Mouse (Mus musculus): ENCODE measurements around the gene Snx20. TPM values are rescaled to one million over a fixed set of nuclear protein-coding genes. Genes with fewer than 3 reads are reported as not detected.
A peak's percentile ranks its signal among the peaks of the same experiment; 100 is the strongest.
"Not testable (repeated sequence)": the region's sequence is repeated elsewhere in the genome, so short reads cannot be mapped to it uniquely, and the experiment has no call there.

Snx20 gene
- polyA plus RNA-seq, 1 experiment from 2014 or later: 4.3 TPM

DNA sequence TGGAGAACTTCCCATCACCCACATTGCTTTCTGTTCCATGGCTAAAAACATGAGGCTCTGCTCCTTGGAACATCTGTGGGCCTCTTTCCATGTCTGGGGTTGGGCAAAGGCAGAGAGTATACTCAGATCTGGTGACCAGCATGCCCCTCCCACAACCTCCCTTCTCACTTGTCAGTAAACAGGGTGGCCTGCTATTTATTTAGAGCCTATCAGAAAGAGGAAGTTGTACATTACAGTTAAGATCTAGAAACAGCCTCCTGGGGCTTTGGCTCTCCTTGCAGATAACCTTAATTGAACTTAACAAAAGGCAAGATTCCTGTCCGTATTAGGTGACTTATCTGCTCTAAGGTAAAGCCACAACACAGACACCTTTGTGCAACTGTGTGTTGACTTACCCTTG lies 30.5 kb upstream of the Snx20 start:
- no peaks in the 10 kb centered on the region for H3K27me3 ChIP-seq
- 10% methylated on average over 1 of the region's 1 CpGs for WGBS (ENCODE audit: insufficient replicate concordance)
- ATAC-seq (ENCODE audit: insufficient read depth): no peak
- no peaks in the 10 kb centered on the region for H3K9me3 ChIP-seq (replicated peaks)
- H3K9ac ChIP-seq: no peak overlapping the region
- no peak overlapping the region for H3K27ac ChIP-seq (replicated peaks)
- no peak overlapping the region for H3K4me3 ChIP-seq (replicated peaks)
- no peak overlapping the region for H3K4me2 ChIP-seq
- no peaks in the 10 kb centered on the region for H3K36me3 ChIP-seq (replicated peaks)
- no peaks in the 10 kb centered on the region; the same call in 1 of the 2 replicates for H3K4me1 ChIP-seq (replicated peaks)

DNA sequence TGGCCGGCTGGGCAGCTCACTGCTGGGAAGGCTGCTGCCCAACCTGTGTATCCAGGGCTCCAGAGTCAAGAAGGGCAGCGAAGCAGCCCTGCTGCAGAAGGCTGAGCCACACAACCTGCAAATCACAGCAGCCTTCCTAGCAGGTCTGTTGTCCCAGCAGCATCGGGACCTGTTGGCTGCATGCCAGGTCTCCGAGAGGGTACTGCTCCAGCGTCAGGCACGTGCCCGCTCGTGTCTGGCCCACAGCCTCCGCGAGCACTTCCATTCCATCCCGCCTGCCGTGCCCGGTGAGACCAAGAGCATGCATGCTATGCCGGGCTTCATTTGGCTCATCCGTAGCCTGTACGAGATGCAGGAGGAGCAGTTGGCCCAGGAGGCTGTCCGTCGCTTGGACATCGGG lies 29.0 kb upstream of the Snx20 start:
- Histone ChIP-seq H3K9ac (no peak overlapping the region), H3K9me3 (replicated peaks) (no peaks in the 10 kb centered on the region), H3K27ac (replicated peaks) (no peak overlapping the region), H3K4me3 (replicated peaks) (no peak overlapping the region), H3K27me3 (no peaks in the 10 kb centered on the region), H3K36me3 (replicated peaks) (no peaks in the 10 kb centered on the region), H3K4me2 (no peak overlapping the region), H3K4me1 (replicated peaks) (no peaks in the 10 kb centered on the region; the same call in 1 of the 2 replicates)
- WGBS (ENCODE audit: insufficient replicate concordance): 82% methylated on average over 19 of the region's 19 CpGs
- ATAC-seq (ENCODE audit: insufficient read depth): no peak

- 79% methylated on average over 16 of the region's 16 CpGs for WGBS (ENCODE audit: insufficient replicate concordance)
- no peaks in the 10 kb centered on the region for H3K36me3 ChIP-seq (replicated peaks)
- ATAC-seq (ENCODE audit: insufficient read depth): no peak
- H3K27me3 ChIP-seq: no peaks in the 10 kb centered on the region
- H3K4me1 ChIP-seq (replicated peaks): no peaks in the 10 kb centered on the region; the same call in 1 of the 2 replicates
- H3K9me3 ChIP-seq (replicated peaks): no peaks in the 10 kb centered on the region
- H3K27ac ChIP-seq (replicated peaks): no peak overlapping the region
- H3K9ac ChIP-seq: no peak overlapping the region
- no peak overlapping the region for H3K4me3 ChIP-seq (replicated peaks)
- H3K4me2 ChIP-seq: no peak overlapping the region
Measured at GRCm38 (mm10) chr8:88664121-88664520, 28.2 kb upstream of the Snx20 start.

DNA sequence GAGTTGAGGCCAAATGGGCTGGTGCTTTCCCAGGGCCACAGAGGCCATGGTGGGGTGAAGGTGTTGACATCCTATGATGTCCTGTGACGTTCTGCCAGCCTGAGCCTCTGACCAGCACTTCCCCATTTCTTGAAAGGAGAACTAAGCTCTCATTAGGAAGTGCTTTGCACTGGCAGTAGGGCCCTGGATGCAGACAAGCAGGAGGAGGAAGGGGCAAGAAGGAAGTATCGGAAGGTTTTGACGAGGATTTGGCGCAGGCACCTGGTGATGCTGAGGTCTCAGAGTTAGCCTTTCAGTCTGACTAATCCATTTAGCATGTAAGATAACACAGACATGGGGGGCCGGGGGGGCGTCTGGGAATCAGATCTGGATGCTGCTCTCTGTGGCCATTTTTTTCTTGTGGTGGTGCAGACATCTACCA lies 26.5 kb upstream of the Snx20 start:
- no peaks in the 10 kb centered on the region; the same call in 1 of the 2 replicates for H3K4me1 ChIP-seq (replicated peaks)
- peak; percentile 34; the same call in 1 of the 2 replicates for ATAC-seq (ENCODE audit: insufficient read depth)
- H3K4me3 ChIP-seq (replicated peaks): no peak overlapping the region
- H3K36me3 ChIP-seq (replicated peaks): no peaks in the 10 kb centered on the region
- H3K4me2 ChIP-seq: no peak overlapping the region
- 0 out of 2 replicates have a peak overlapping the region, but pooled peaks have one; percentile 29 for H3K27ac ChIP-seq (replicated peaks)
- H3K9ac ChIP-seq: no peak overlapping the region
- WGBS (ENCODE audit: insufficient replicate concordance): 23% methylated on average over 6 of the region's 6 CpGs
- no peaks in the 10 kb centered on the region for H3K9me3 ChIP-seq (replicated peaks)
- no peaks in the 10 kb centered on the region for H3K27me3 ChIP-seq

DNA sequence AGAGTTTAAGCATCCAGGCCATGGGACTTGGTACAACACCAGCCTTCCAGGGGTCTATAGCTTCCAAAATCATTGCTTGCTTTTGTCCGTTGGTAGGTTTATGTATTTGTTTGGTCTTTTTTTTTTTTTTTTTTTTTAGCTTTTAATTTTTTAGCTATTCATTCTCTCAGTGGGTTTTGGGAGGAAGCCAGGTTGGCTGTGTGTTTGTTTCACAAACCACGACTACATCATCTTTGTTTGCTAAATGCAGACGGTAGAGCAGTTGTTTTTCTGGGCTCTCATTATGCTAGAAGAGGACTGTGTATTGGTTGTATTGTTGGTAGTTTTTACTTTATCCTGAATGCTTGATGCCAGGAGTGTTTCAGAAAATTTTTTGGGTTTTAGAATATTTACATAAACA lies 23.9 kb upstream of the Snx20 start:
- no peak for ATAC-seq (ENCODE audit: insufficient read depth)
- no peak overlapping the region for H3K9ac ChIP-seq
- H3K9me3 ChIP-seq (replicated peaks): no peaks in the 10 kb centered on the region
- H3K4me3 ChIP-seq (replicated peaks): no peak overlapping the region
- H3K4me2 ChIP-seq: no peak overlapping the region
- H3K27me3 ChIP-seq: no peaks in the 10 kb centered on the region
- no peaks in the 10 kb centered on the region for H3K4me1 ChIP-seq (replicated peaks)
- H3K27ac ChIP-seq (replicated peaks): no peak overlapping the region
- 66% methylated on average over 3 of the region's 3 CpGs for WGBS (ENCODE audit: insufficient replicate concordance)
- H3K36me3 ChIP-seq (replicated peaks): no peaks in the 10 kb centered on the region

DNA sequence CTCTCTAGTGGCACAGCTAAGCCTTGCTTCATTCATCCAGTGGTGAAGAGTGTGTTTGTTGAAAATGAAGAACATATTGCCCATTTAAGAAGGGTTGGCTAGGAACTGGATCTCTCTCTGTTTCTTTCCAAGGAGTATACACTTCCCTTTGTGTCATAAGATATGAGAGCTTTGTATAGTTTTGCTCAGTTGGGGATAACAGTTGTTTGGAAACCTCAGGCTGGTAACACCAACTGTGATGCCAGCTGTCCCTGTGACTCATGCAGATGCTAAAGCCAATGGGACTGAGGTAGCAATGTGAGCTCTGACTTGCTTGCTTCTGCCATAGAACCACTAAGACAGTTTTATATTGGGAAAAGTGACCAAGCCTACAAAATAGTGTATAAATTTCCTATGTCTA lies 19.4 kb upstream of the Snx20 start:
- ATAC-seq (ENCODE audit: insufficient read depth): no peak
- H3K36me3 ChIP-seq (replicated peaks): no peaks in the 10 kb centered on the region
- H3K4me1 ChIP-seq (replicated peaks): 0 out of 2 replicates have a peak, but pooled peaks cover 3% of the 10 kb centered on the region
- H3K9me3 ChIP-seq (replicated peaks): no peaks in the 10 kb centered on the region
- H3K4me2 ChIP-seq: no peak overlapping the region
- H3K27me3 ChIP-seq: no peaks in the 10 kb centered on the region
- no peak overlapping the region for H3K27ac ChIP-seq (replicated peaks)
- no peak overlapping the region for H3K9ac ChIP-seq
- no peak overlapping the region for H3K4me3 ChIP-seq (replicated peaks)

- 41% methylated on average over 4 of the region's 4 CpGs for WGBS (ENCODE audit: insufficient replicate concordance)
- H3K27me3 ChIP-seq; H3K9ac ChIP-seq; H3K27ac ChIP-seq (replicated peaks); ATAC-seq (ENCODE audit: insufficient read depth); H3K4me3 ChIP-seq (replicated peaks); H3K36me3 ChIP-seq (replicated peaks); H3K4me2 ChIP-seq; H3K9me3 ChIP-seq (replicated peaks): not testable (repeated sequence)
- 0 out of 2 replicates have a peak, but pooled peaks cover 11% of the 10 kb centered on the region for H3K4me1 ChIP-seq (replicated peaks)
Measured at GRCm38 (mm10) chr8:88651122-88651521, 15.2 kb upstream of the Snx20 start.

GRCm38 (mm10) chr8:88650016-88650708 lies 14.2 kb upstream of the Snx20 start:
- no peak overlapping the region for H3K27ac ChIP-seq (replicated peaks)
- H3K4me1 ChIP-seq (replicated peaks): 0 out of 2 replicates have a peak, but pooled peaks cover 11% of the 10 kb centered on the region
- no peak overlapping the region for H3K4me3 ChIP-seq (replicated peaks)
- H3K27me3 ChIP-seq: peaks cover 7% of the 10 kb centered on the region; the same call in 1 of the 2 replicates
- 49% methylated on average over 6 of the region's 6 CpGs for WGBS (ENCODE audit: insufficient replicate concordance)
- H3K9me3 ChIP-seq (replicated peaks): no peaks in the 10 kb centered on the region
- no peak overlapping the region for H3K9ac ChIP-seq
- no peak for ATAC-seq (ENCODE audit: insufficient read depth)
- no peak overlapping the region for H3K4me2 ChIP-seq
- H3K36me3 ChIP-seq (replicated peaks): no peaks in the 10 kb centered on the region

GRCm38 (mm10) chr8:88648322-88648721 lies 12.4 kb upstream of the Snx20 start:
- Histone ChIP-seq H3K27me3 (peaks cover 7% of the 10 kb centered on the region; the same call in 1 of the 2 replicates), H3K4me3 (replicated peaks) (no peak overlapping the region), H3K9ac (no peak overlapping the region), H3K4me1 (replicated peaks) (0 out of 2 replicates have a peak, but pooled peaks cover 11% of the 10 kb centered on the region), H3K36me3 (replicated peaks) (no peaks in the 10 kb centered on the region), H3K4me2 (no peak overlapping the region), H3K27ac (replicated peaks) (no peak overlapping the region), H3K9me3 (replicated peaks) (no peaks in the 10 kb centered on the region)
- no peak for ATAC-seq (ENCODE audit: insufficient read depth)

- 0 out of 2 replicates have a peak within 1 kb of the TSS, but pooled peaks have one; percentile 11 for H3K9ac ChIP-seq
- H3K4me2 ChIP-seq: peak within 1 kb of the TSS; percentile 64
- ATAC-seq (ENCODE audit: insufficient read depth): peak; percentile 56
- H3K27me3 ChIP-seq: peaks cover 7% of the 10 kb centered on the region; the same call in 1 of the 2 replicates
- H3K36me3 ChIP-seq (replicated peaks): no peaks in the 10 kb centered on the region
- WGBS (ENCODE audit: insufficient replicate concordance): 10% methylated on average over 33 of the region's 33 CpGs
- no peaks in the 10 kb centered on the region for H3K9me3 ChIP-seq (replicated peaks)
- 0 out of 2 replicates have a peak, but pooled peaks cover 11% of the 10 kb centered on the region for H3K4me1 ChIP-seq (replicated peaks)
- no peak within 1 kb of the TSS for H3K27ac ChIP-seq (replicated peaks)
- H3K4me3 ChIP-seq (replicated peaks): peak within 1 kb of the TSS; percentile 42
Measured at GRCm38 (mm10) chr8:88646837-88647778, 11.2 kb upstream of the Snx20 start, which contains the start of gene Nod2. Nod2 (plus strand) TSS chr8:88647315.

Measured in liver, embryonic 15.5 days (tissue).